Mouse (Mus musculus): ENCODE measurements around the gene Rasgef1c. TPM values are rescaled to one million over a fixed set of nuclear protein-coding genes. Genes with fewer than 3 reads are reported as not detected.
A peak's percentile ranks its signal among the peaks of the same experiment; 100 is the strongest.

The Rasgef1c gene
- polyA plus RNA-seq, 1 experiment: not detected

DNA sequence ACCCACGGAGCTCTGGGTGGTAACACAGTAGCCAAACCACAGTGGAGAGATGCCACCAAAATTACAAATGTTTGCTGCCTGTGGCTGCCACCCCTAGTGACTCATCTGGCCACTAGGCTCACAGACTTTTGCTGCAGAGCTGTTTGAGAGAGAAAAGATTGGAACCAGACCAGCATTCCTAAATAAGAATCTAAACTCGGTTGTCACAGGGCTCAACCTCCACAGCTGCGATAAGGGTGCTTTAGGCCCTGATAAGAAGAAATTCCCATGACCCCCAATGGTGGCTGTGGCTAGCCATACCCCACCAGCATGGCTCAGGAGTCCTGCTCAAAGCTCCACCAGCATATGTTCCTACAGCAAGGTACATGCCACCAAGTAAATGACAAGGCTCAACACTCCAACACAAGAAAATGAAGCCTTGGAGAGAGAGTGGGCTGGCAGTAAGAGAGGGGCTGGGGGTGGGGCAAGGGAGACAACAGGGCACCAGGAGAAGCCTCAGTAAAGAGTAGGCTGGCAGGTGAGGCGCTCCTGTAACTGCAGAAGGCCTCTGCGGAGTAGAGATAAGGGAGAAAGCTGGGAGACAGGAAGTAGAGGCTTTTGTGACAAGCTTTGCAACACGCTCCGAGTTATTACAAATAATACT lies 79.8 kb downstream of the Rasgef1c start:
- TF ChIP-seq GATA1 (IDR thresholded peaks at IDR 0.05; ENCODE audit: low read length): no peak

DNA sequence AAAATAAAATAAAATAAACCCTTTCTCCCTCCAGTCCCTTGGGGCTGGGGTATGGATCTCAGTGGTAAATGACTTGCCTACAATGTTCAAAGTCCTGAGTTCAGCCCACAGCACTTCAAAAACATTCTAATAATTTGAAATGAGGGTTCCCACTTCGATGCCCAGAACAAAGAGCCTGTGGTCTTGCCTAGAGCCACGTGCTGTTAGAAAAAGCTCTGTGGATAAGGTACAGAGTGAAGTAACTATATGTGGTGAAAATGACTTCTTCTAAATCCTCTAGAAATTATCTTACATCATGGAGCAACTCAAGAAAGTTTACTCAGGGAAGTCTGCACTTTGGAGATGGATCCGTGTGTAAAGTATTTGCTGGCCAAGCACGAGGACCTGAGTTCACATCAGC lies 80.5 kb downstream of the Rasgef1c start:
- TF ChIP-seq GATA1 (IDR thresholded peaks at IDR 0.05; ENCODE audit: low read length): no peak

DNA sequence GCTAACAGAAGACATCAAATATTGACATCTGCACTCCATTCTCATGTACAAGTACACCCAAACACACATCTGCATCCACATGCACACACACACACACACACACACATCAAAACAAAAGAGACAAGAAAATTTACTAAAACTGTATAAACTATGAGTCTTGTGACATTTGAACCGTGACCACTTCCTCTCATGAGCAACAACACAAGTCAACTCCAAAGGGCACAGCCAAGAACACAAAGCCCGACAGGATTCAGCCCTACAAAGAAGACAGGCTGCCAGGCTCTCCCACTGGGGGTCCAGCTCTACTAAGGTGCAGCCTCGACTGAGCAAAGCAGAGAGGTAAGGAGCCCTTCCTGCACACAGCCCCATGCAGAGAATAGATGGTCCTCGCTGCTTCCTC lies 81.2 kb downstream of the Rasgef1c start:
- TF ChIP-seq GATA1 (IDR thresholded peaks at IDR 0.05; ENCODE audit: low read length): no peak

DNA sequence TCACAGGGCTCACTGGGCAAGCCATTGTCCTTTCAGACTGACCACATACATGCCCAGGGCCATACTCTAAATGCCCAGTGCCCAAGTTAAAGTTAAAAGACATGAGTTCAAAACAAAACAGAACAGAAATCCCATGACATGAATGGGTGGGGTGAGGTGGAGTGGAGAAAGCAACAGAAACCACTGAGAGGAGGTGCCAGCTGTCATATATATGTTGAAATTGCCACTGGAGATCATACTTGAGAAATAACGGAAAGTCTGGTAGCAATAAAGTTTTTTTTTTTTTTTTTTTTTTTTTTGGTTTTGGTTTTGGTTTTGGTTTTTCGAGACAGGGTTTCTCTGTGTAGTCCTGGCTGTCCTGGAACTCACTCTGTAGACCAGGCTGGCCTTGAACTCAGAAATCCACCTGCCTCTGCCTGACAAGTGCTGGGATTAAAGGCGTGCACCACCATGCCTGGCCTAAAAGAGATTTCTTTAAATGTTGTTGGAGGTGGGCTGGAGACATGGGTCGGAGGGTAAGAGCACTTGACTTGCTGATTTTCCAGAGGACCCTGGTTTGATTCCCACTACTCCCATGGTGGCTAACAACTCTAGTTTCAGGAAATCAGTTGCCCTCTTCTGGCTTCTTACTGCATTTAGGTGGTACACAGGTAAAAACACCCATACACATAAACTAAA lies 82.4 kb downstream of the Rasgef1c start:
- no peak for TF ChIP-seq GATA1 (IDR thresholded peaks at IDR 0.05; ENCODE audit: low read length)

DNA sequence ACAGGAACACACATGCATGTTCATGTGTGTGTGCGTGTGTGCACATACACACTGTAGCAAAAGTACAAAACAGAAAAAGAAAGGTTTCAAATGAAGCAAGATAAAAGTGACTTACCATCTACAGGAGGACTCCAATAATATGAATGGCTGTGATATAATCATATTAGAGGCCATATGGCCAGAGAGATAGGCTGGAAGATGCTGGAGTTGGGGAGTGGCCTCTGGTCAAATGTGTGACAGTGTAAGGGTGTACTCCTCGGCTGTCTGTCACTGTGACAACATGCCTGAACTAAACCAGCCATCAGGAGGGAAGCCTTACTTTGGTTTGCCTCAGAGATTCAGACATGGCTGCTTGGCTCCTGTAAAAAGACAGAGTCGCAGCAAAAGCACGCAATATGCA lies 83.4 kb downstream of the Rasgef1c start:
- peak; percentile 89 for TF ChIP-seq GATA1 (IDR thresholded peaks at IDR 0.05; ENCODE audit: low read length)

DNA sequence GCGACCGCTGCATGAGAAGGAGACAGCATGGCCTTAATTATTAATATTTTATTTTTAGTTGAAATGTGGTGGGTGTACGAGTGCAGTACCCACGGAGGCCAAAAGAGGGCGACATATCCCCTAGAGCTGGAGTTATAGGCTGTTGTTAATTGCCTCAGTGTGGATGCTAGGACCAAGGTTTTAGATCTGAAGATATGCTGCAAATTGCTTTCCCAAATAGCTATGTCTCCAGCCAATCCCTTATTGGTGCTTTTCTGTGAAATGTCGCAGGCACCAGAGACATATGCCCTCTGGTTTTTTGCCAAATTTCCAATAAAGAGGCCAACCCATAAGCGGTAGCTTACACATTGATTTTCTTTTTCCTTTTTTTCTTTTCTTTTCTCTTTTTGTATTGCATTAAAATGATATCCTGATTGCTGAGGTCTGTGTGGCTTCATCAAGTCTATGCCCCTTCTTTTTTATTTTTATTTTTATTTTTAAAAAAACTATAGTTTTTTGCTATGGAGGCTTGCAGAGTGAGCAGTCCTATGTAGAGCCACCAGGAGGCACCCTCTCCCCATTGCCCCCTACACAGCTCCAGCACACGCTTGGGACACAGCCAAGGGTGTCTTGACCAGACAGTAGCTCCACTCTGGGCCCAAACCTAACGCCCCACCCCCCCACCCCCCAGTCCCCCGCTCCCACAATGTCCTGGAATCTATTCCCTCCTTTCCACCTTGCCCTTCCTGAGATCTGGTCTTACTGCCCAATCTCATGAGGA lies 84.8 kb downstream of the Rasgef1c start:
- TF ChIP-seq GATA1 (IDR thresholded peaks at IDR 0.05; ENCODE audit: low read length): no peak

DNA sequence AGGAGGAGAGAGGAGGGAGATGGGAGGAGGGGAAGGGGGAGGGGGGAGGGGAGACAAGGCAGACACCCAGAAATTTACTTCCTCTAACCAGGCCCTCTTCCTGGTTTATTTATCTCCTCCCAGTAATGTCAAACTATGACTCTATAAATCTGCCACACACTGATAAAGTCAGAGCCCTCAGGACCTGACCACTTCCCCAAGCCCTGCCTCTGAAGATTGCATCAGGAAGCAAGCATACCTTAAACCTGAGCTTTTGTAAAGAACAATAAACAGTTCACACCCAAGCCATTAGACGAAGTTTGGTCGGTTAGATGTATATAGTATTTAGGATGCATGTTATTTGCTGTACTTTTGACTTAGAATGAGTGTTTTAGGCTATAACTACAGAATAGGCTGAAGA lies 92.9 kb downstream of the Rasgef1c start:
- TF ChIP-seq GATA1 (IDR thresholded peaks at IDR 0.05; ENCODE audit: low read length): peak; percentile 70

DNA sequence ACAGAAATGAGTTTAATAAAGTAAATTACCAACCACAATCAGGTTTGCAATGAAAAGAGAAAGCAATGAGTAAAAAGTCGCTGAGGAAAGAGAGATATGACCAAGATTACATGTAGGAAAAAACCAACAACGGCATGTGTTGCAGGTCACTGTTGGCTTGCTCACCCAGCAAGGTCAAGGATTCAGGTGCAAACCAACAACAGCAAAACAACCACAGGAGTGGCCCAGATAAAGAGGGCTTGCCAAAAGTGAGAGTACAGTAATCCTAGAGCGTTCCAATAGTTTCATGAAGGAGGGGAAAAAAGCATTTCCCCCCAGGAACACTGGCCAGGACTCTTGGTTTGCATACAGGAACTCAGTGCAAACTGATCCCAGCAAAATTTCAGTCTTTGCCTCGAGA lies 94.8 kb downstream of the Rasgef1c start:
- no peak for TF ChIP-seq GATA1 (IDR thresholded peaks at IDR 0.05; ENCODE audit: low read length)

DNA sequence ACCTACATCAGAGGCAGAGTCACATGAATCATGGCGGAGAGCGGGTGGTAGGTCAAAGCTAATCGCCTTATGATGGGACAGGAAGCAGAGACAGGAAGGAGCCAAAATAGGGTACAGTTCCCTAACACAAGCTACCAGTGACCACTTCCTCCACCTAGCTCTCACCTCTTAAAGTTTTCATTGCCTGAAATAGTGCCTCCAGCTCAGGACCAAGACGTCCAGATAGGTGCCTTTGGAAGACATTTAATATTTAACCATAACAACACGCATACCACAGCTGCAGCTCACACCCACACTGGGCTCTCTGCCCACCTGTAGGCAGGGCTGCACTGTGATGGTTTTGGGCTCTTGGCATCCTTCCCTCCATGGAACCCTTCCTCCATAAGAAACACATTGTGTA lies 95.7 kb downstream of the Rasgef1c start:
- no peak for TF ChIP-seq GATA1 (IDR thresholded peaks at IDR 0.05; ENCODE audit: low read length)

DNA sequence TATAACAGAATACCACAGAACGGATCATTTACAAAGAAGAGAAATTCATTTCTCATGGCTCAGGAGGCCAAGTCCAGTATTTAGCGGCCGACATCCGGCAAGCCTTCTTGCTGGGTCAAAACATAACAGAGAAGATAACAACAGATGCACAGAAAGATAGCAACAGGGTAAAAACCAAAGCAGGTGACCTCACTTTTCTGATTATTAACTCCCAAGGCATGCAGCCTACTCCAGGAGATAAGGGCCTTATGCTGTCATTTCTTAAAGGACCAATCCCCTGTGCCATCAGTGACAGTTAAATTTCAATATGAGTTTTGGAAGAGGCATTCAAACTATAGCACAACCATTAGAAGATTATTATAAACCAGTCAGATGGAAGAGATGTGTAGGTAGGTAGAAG lies 101.2 kb downstream of the Rasgef1c start:
- peak; percentile 42 for TF ChIP-seq GATA1 (IDR thresholded peaks at IDR 0.05; ENCODE audit: low read length)

DNA sequence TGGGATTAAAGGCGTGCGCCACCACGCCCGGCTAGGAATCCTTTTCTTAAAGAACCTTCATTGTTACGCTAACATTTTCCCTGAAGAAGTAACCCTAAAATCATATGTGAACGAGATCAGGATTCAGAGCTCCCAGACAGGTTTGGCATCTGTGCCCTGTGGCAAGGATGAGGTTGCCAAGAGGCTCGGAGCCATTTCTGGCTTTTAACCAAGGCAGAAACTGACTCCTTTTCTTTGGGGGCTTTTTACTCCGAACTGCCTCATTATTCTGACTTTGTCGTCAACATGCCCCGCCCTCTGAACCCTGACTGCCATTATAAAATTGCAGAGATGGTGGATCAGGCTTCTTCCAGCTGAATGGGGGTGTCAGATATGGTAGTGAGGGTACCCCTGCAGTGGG lies 106.1 kb downstream of the Rasgef1c start:
- TF ChIP-seq GATA1 (IDR thresholded peaks at IDR 0.05; ENCODE audit: low read length): no peak

DNA sequence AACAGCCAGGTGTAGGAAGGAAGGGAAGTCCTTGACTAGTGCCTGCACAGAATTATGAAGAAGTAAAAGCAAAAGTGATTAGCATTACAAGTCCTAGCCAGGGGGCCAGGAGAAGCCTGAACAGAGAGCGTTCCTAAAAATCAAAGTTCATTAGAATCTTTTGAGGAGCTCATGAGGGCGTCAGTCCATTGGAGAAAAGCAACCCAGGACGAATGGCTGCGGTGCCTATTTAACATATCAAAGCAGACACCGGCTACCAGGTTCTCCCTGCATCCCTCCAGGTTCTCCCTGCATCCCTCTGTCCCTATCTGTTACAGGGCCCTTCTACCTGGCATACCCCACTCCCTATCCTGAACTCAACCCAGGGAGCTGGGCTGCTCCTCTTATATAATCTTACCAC lies 106.6 kb downstream of the Rasgef1c start:
- TF ChIP-seq GATA1 (IDR thresholded peaks at IDR 0.05; ENCODE audit: low read length): no peak

DNA sequence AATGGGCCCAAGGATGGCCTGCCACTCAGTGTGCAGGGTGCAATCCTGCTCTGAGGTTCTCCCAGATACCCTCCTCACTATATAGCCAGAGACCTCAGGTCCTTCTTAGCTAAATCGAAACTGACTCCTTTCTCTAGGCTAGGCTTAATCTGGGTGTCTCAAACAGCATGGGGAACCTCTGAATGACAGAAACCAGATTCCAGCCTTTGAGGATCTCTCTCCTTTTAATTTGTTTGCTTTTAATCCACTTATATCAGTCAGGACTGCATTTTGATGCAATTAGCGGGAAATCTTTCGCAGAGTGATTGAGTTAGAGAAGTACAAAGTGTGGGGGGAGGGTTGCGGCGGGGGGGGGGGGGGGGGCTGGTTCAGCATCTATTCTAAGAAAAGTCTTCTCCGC lies 111.4 kb downstream of the Rasgef1c start:
- TF ChIP-seq GATA1 (IDR thresholded peaks at IDR 0.05; ENCODE audit: low read length): no peak

DNA sequence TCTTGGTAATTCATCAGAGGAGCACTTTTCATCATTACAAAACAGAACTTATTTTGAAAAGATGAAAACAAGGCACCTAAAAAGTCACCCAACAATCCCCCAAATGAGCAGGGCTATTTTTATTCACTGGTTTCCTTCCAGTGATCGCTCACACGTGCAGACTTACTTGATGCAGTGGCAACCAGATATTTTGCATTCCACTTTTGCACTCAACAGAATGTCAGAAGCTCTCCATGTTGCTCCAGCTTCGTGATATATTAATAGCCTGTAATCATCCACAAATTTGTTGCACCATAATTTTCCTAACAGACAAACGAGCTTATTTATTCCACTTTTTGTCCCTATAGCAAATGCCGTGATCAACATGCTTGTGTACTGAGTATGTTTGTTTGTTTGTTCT lies 114.9 kb downstream of the Rasgef1c start:
- no peak for TF ChIP-seq GATA1 (IDR thresholded peaks at IDR 0.05; ENCODE audit: low read length)

DNA sequence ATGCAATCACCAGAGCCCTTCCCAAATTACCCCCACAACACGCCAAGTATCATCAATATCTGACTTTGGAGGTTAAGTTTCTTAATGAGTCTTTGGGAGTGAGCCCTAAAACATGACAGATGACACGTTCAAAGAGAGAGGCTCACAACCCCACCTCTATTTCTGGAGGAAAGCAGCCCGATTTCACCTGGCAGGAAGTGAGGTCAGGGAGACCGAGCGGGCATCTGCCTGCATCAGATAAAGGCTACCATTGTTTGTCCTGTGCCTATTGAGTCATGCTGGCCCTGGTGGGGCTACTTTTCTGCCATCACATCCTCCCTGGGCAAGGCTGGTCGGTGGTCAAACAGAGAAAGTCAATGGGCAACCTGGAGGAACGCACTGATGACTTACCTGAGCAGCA lies 115.9 kb downstream of the Rasgef1c start:
- TF ChIP-seq GATA1 (IDR thresholded peaks at IDR 0.05; ENCODE audit: low read length): no peak

DNA sequence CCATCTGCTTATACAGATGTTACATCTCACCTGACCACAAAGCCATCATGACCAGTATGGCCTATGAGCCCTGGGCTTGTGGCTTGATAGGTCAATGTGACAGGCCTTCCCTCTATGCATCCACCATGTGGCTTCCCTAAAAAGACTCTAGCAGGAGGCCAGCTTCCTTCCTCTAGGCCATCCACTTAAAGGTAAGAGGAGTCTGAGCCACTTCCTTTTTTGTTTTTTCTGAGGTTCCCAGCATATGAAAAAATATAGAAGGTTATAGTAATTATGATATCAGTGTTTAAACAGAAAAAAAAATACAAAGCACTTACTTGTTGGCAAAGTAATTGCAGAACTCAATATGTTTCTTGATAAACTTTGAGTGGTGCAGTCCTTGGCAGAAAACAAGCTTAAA lies 117.2 kb downstream of the Rasgef1c start:
- TF ChIP-seq GATA1 (IDR thresholded peaks at IDR 0.05; ENCODE audit: low read length): no peak

DNA sequence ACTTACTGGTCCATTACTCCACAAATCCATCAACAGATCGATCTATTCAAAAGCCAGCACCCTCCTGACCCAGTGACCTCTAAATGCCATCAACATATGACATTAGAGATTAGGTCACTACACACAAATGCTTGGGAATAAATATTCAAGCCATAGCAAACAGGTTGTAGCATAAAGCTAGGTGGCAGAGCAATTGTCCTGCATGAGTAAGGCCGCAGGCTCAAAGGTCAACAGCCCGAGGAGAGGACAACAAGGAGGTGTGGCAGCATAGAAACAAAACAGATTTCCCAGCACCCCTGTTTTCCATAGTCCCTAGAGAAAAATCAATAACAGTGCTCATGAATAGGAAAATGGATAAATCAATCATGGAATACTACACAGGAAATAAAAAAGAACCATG lies 120.5 kb downstream of the Rasgef1c start:
- TF ChIP-seq GATA1 (IDR thresholded peaks at IDR 0.05; ENCODE audit: low read length): no peak
